Mouse (Mus musculus): Measurements from ENCODE around the gene Mup9. TPM values are rescaled to one million over a fixed set of nuclear protein-coding genes. Genes with fewer than 3 reads are reported as not detected.

Mup9 gene
- not detected for total RNA-seq (2023)

GRCm38 (mm10) chr4:60421852-60422251 lies at the start of gene Mup9:
Gene Mup9, minus strand, starts transcription at chr4:60421952.

Other genes starting within 250 kb of the Mup9 start
- gene Mup8, start 199.4 kb downstream of the Mup9 start, total RNA-seq (2023) = not detected
- not detected for gene Mup1, start 80.0 kb upstream of the Mup9 start, total RNA-seq (2023)
- gene Mup10, start 160.2 kb upstream of the Mup9 start, total RNA-seq (2023) = not detected
- not detected for gene Mup11, start 240.5 kb upstream of the Mup9 start, total RNA-seq (2023)